Mouse (Mus musculus): ENCODE results near the gene Lmln. TPM values are rescaled to one million over a fixed set of nuclear protein-coding genes. Genes with fewer than 3 reads are reported as not detected.

Lmln gene
- total RNA-seq, 1 experiment, result 9.1 TPM

- Histone ChIP-seq H3K36me3 (ENCODE audit: control insufficient read depth, insufficient read depth, low read length, poor library complexity, severe bottlenecking) (peaks cover 36% of the 10 kb centered on the region), H3K9me3 (ENCODE audit: control insufficient read depth, insufficient read depth, low read depth, low read length) (no peaks in the 10 kb centered on the region), H3K4me3 (ENCODE audit: insufficient read depth in 1 of 2, low read depth in 1 of 2, low read length in 2 of 2, poor library complexity in 1 of 2, severe bottlenecking in 1 of 2) (0 out of 4 replicates have a peak overlapping the region, but pooled peaks of 1 of the 2 experiments have one; percentile 93), H3K9ac (ENCODE audit: insufficient read depth, low read depth, low read length, poor library complexity, severe bottlenecking) (no peak overlapping the region; the same call in 1 of the 2 replicates), H3K27ac (ENCODE audit: insufficient read depth, low read depth, low read length, poor library complexity, severe bottlenecking) (no peak overlapping the region; the same call in 1 of the 2 replicates), H3K4me1 (ENCODE audit: control insufficient read depth in 2 of 2, insufficient read depth in 2 of 2, low read length in 2 of 2, poor library complexity in 1 of 2) (peaks cover 0 to 6% of the 10 kb centered on the region in 2 experiments; a peak in 1 of 4 replicates)
- TF ChIP-seq ZC3H11A (IDR thresholded peaks at IDR 0.05; ENCODE audit: borderline replicate concordance, low read depth, low read length) (no peak), ZNF384 (IDR thresholded peaks at IDR 0.05; ENCODE audit: low read depth, low read length) (peak; percentile 78; the same call in 1 of the 2 replicates), CHD2 (IDR thresholded peaks at IDR 0.05; ENCODE audit: low read depth, low read length) (0 out of 2 replicates have a peak, but pooled peaks have one; percentile 8), HCFC1 (IDR thresholded peaks at IDR 0.05; ENCODE audit: borderline replicate concordance, insufficient read depth, low read length) (no peak), MAFK (IDR thresholded peaks at IDR 0.05; ENCODE audit: insufficient read depth, low read depth, low read length) (no peak)
- DNase-seq (ENCODE audit: low read depth, low spot score), result no peak
- in situ Hi-C loops (cut with MboI; ENCODE audit: low sequenced_read_pairs in 2 of 2, unreplicated experiment in 2 of 2), result no loop called here
Observed at GRCm38 (mm10) chr16:33061400-33061799, 921 bp upstream of the Lmln start.

DNA sequence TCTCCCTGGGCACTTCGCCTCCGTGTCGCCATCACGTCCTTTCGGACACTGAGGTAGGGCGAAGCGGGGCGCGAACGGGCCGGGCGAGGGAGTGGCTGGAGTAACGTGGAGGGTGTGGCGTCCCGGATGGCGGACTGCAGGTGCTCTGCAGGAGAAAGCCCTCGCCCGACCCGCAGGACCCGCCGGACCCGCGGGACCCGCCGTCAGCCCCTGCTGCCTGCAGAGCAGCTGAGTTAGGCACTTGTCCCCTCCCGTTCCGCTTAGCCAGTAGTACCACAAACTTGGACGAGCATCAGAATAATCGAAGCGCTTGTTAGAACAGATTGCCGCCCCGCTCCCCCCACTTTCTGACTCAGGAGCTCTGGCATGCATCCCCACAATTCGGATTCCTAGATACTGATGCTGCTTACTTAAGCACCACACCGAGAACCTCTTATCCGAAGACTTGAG is 386 bp downstream of the Lmln start:
- H3K4me3 ChIP-seq (ENCODE audit: insufficient read depth in 1 of 2, low read depth in 1 of 2, low read length in 2 of 2, poor library complexity in 1 of 2, severe bottlenecking in 1 of 2), result peak overlapping the region; percentile 64 to 93
- peaks cover 0 to 6% of the 10 kb centered on the region in 2 experiments; a peak in 1 of 4 replicates for H3K4me1 ChIP-seq (ENCODE audit: control insufficient read depth in 2 of 2, insufficient read depth in 2 of 2, low read length in 2 of 2, poor library complexity in 1 of 2)
- no peaks in the 10 kb centered on the region for H3K9me3 ChIP-seq (ENCODE audit: control insufficient read depth, insufficient read depth, low read depth, low read length)
- H3K27ac ChIP-seq (ENCODE audit: insufficient read depth, low read depth, low read length, poor library complexity, severe bottlenecking), result 0 out of 2 replicates have a peak overlapping the region, but pooled peaks have one; percentile 57
- H3K9ac ChIP-seq (ENCODE audit: insufficient read depth, low read depth, low read length, poor library complexity, severe bottlenecking), result peak overlapping the region; percentile 91
- in situ Hi-C loops (cut with MboI; ENCODE audit: low sequenced_read_pairs in 2 of 2, unreplicated experiment in 2 of 2), result no loop called here
- 0 out of 2 replicates have a peak, but pooled peaks have one; percentile 5 for TF ChIP-seq CHD2 (IDR thresholded peaks at IDR 0.05; ENCODE audit: low read depth, low read length)
- no peak for TF ChIP-seq MAFK (IDR thresholded peaks at IDR 0.05; ENCODE audit: insufficient read depth, low read depth, low read length)
- H3K36me3 ChIP-seq (ENCODE audit: control insufficient read depth, insufficient read depth, low read length, poor library complexity, severe bottlenecking), result peaks cover 30% of the 10 kb centered on the region
- DNase-seq (ENCODE audit: low read depth, low spot score), result no peak

- peaks cover 27% of the 10 kb centered on the region for H3K36me3 ChIP-seq (ENCODE audit: control insufficient read depth, insufficient read depth, low read length, poor library complexity, severe bottlenecking)
- H3K4me1 ChIP-seq (ENCODE audit: control insufficient read depth in 2 of 2, insufficient read depth in 2 of 2, low read length in 2 of 2, poor library complexity in 1 of 2), result peaks cover 0 to 6% of the 10 kb centered on the region in 2 experiments; a peak in 1 of 4 replicates
- H3K9me3 ChIP-seq (ENCODE audit: control insufficient read depth, insufficient read depth, low read depth, low read length), result no peaks in the 10 kb centered on the region
- peak overlapping the region; percentile 64 to 93 for H3K4me3 ChIP-seq (ENCODE audit: insufficient read depth in 1 of 2, low read depth in 1 of 2, low read length in 2 of 2, poor library complexity in 1 of 2, severe bottlenecking in 1 of 2)
- no peak overlapping the region for H3K27ac ChIP-seq (ENCODE audit: insufficient read depth, low read depth, low read length, poor library complexity, severe bottlenecking)
- no peak for DNase-seq (ENCODE audit: low read depth, low spot score)
- TF ChIP-seq CHD2 (IDR thresholded peaks at IDR 0.05; ENCODE audit: low read depth, low read length), result no peak
- no peak for TF ChIP-seq ZNF384 (IDR thresholded peaks at IDR 0.05; ENCODE audit: low read depth, low read length)
- TF ChIP-seq HCFC1 (IDR thresholded peaks at IDR 0.05; ENCODE audit: borderline replicate concordance, insufficient read depth, low read length), result no peak
- TF ChIP-seq MAFK (IDR thresholded peaks at IDR 0.05; ENCODE audit: insufficient read depth, low read depth, low read length), result no peak
- no peak for TF ChIP-seq ZC3H11A (IDR thresholded peaks at IDR 0.05; ENCODE audit: borderline replicate concordance, low read depth, low read length)
- H3K9ac ChIP-seq (ENCODE audit: insufficient read depth, low read depth, low read length, poor library complexity, severe bottlenecking), result peak overlapping the region; percentile 91; the same call in 1 of the 2 replicates
- in situ Hi-C loops (cut with MboI; ENCODE audit: low sequenced_read_pairs in 2 of 2, unreplicated experiment in 2 of 2), result no loop called here
Observed at GRCm38 (mm10) chr16:33063267-33063666, 946 bp downstream of the Lmln start.

DNA sequence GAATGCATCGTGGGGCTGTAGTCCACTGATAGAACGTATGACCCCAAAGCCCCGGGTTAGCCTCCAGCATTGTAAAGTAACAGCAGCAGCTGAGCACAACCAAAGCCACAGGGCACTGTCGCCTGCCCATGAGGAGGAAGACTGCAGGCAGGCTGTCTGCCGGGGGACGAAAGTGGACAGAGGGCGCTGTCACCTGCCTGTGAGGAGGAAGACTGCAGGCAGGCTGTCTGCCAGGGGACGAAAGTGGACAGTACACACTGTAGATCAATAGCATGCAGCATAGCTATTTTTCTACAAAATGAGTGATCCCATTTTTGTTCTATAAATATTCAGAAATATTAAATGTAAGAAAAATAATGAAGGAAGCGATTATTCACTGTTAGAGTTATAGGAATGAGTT is 2.3 kb downstream of the Lmln start:
- Histone ChIP-seq H3K4me3 (ENCODE audit: insufficient read depth in 1 of 2, low read depth in 1 of 2, low read length in 2 of 2, poor library complexity in 1 of 2, severe bottlenecking in 1 of 2) (no peak overlapping the region), H3K9me3 (ENCODE audit: control insufficient read depth, insufficient read depth, low read depth, low read length) (no peaks in the 10 kb centered on the region), H3K4me1 (ENCODE audit: control insufficient read depth in 2 of 2, insufficient read depth in 2 of 2, low read length in 2 of 2, poor library complexity in 1 of 2) (0 out of 4 replicates have a peak, but pooled peaks cover 0 to 4% of the 10 kb centered on the region in 2 experiments), H3K27ac (ENCODE audit: insufficient read depth, low read depth, low read length, poor library complexity, severe bottlenecking) (no peak overlapping the region), H3K9ac (ENCODE audit: insufficient read depth, low read depth, low read length, poor library complexity, severe bottlenecking) (no peak overlapping the region), H3K36me3 (ENCODE audit: control insufficient read depth, insufficient read depth, low read length, poor library complexity, severe bottlenecking) (peaks cover 14% of the 10 kb centered on the region)
- DNase-seq (ENCODE audit: low read depth, low spot score), result no peak
- in situ Hi-C loops (cut with MboI; ENCODE audit: low sequenced_read_pairs in 2 of 2, unreplicated experiment in 2 of 2), result no loop called here
- TF ChIP-seq HCFC1 (IDR thresholded peaks at IDR 0.05; ENCODE audit: borderline replicate concordance, insufficient read depth, low read length), result no peak
- TF ChIP-seq ZC3H11A (IDR thresholded peaks at IDR 0.05; ENCODE audit: borderline replicate concordance, low read depth, low read length), result no peak
- no peak for TF ChIP-seq ZNF384 (IDR thresholded peaks at IDR 0.05; ENCODE audit: low read depth, low read length)
- TF ChIP-seq MAFK (IDR thresholded peaks at IDR 0.05; ENCODE audit: insufficient read depth, low read depth, low read length), result no peak
- no peak for TF ChIP-seq CHD2 (IDR thresholded peaks at IDR 0.05; ENCODE audit: low read depth, low read length)
